Mouse (Mus musculus): ENCODE results near the gene Srp9.

- TF ChIP-seq CTCF (IDR thresholded peaks at IDR 0.05; ENCODE audit: low read depth) (peak; percentile 34; the same call in 1 of the 2 replicates), EP300 (IDR thresholded peaks at IDR 0.05; ENCODE audit: low read depth) (no peak)
Measured at GRCm38 (mm10) chr1:182138172-182138571, 13.6 kb downstream of the Srp9 start.

Measured in liver, postnatal 0 days (tissue).